Mouse (Mus musculus) neural tube, embryonic 11.5 days (tissue): ENCODE results near the gene Crybg2. TPM values are rescaled to one million over a fixed set of nuclear protein-coding genes. Genes with fewer than 3 reads are reported as not detected.

Source experiments
- ATAC-seq: fragments of 200-750 bp; cut with Nextera tagmentation; 2 replicates; pipeline ENCODE4 v1.8.0; 2017; ENCODE audit warnings: moderate number of reproducible peaks, mild to moderate bottlenecking, moderate TSS enrichment, moderate library complexity; ENCODE audit not compliant: insufficient read depth, low FRiP score, low TSS enrichment
- DNase-seq: peaks from one replicate; pipeline ENCODE4 v3.0.0-alpha.2; 2015; ENCODE audit warnings: low spot score
- H3K27ac ChIP-seq: fragments of 300-500 bp; sonication (generic); 2 replicates; pipeline ENCODE4 v1.5.1; 2014; ENCODE audit warnings: low read depth, mild to moderate bottlenecking, low read length
- H3K27me3 ChIP-seq: fragments of 300-500 bp; sonication (generic); 2 replicates; pipeline ENCODE4 v1.6.1; 2014; ENCODE audit warnings: mild to moderate bottlenecking, low read length, mixed read lengths; ENCODE audit not compliant: control insufficient read depth, insufficient read depth
- H3K36me3 ChIP-seq: fragments of 300-500 bp; sonication (generic); 2 replicates; pipeline ENCODE4 v1.6.1; 2014; ENCODE audit warnings: mild to moderate bottlenecking, low read length, moderate library complexity, mixed read lengths; ENCODE audit not compliant: control insufficient read depth, insufficient read depth
- H3K4me1 ChIP-seq: fragments of 300-500 bp; sonication (generic); 2 replicates; pipeline ENCODE4 v1.6.1; 2014; ENCODE audit warnings: low read length, mixed read lengths; ENCODE audit not compliant: control insufficient read depth, insufficient read depth
- H3K4me2 ChIP-seq: fragments of 300-500 bp; sonication (generic); 2 replicates; pipeline ENCODE4 v1.6.1; 2014; ENCODE audit warnings: low read depth, mild to moderate bottlenecking, moderate library complexity
- H3K4me3 ChIP-seq: fragments of 300-500 bp; sonication (generic); 2 replicates; pipeline ENCODE4 v1.5.1; 2014; ENCODE audit warnings: low read depth, low read length
- H3K9ac ChIP-seq: fragments of 300-500 bp; sonication (generic); 2 replicates; pipeline ENCODE4 v1.6.1; 2014; ENCODE audit warnings: mild to moderate bottlenecking, low read length
- H3K9me3 ChIP-seq: fragments of 300-500 bp; sonication (generic); 2 replicates; pipeline ENCODE4 v1.6.1; 2016; ENCODE audit warnings: low read length; ENCODE audit not compliant: control insufficient read depth
- WGBS: fragments of 180-500 bp; shearing (Covaris S2); extraction: QIAGEN DNeasy Blood & Tissue Kit; methylation state at CpG from one replicate; pipeline ENCODE4 v1.1.7; 2014; 5-methylcytosine and 5-hydroxymethylcytosine counted together
- polyA plus RNA-seq: library from polyadenylated mRNA; unstranded; fragments of >200 nt; fragmentation: Nextera tagmentation; extraction: Ambion mirVana; gene quantifications from 2 replicates; pipeline ENCODE4 v1.2.1, GENCODE M21; 2014

Gene Crybg2
- polyA plus RNA-seq, 1 experiment from 2014 or later, result 0.53 TPM

- Histone ChIP-seq H3K27ac (no peak overlapping the region), H3K4me1 (no peaks in the 10 kb centered on the region; the same call in 1 of the 2 replicates), H3K4me3 (no peak overlapping the region), H3K27me3 (0 out of 2 replicates have a peak, but pooled peaks cover 3% of the 10 kb centered on the region), H3K36me3 (no peaks in the 10 kb centered on the region), H3K4me2 (no peak overlapping the region), H3K9me3 (no peaks in the 10 kb centered on the region), H3K9ac (no peak overlapping the region)
- DNase-seq (no peak), ATAC-seq (no peak)
- WGBS, result 88% methylated on average over 4 of the region's 4 CpGs
Observed at GRCm38 (mm10) chr4:134084999-134085398, 24.4 kb downstream of the Crybg2 start.

- ATAC-seq, result no peak
- H3K27me3 ChIP-seq, result no peaks in the 10 kb centered on the region
Observed at GRCm38 (mm10) chr4:134087412-134087811, 26.8 kb downstream of the Crybg2 start.

GRCm38 (mm10) chr4:134089029-134089428, 28.4 kb downstream of the Crybg2 start:
- DNase-seq (no peak), ATAC-seq (no peak)
- H3K4me1 ChIP-seq, result no peaks in the 10 kb centered on the region
- no peak overlapping the region for H3K9ac ChIP-seq
- H3K27ac ChIP-seq, result no peak overlapping the region
- no peaks in the 10 kb centered on the region for H3K27me3 ChIP-seq
- H3K36me3 ChIP-seq, result no peaks in the 10 kb centered on the region
- no peaks in the 10 kb centered on the region for H3K9me3 ChIP-seq
- H3K4me3 ChIP-seq, result no peak overlapping the region
- H3K4me2 ChIP-seq, result no peak overlapping the region
- WGBS, result 78% methylated on average over 9 of the region's 9 CpGs

More at GRCm38 (mm10) chr4:134087412-134087811, 26.8 kb downstream of the Crybg2 start:
- DNase-seq, result peak; percentile 44
- Histone ChIP-seq H3K4me2 (no peak overlapping the region), H3K27ac (no peak overlapping the region), H3K9ac (no peak overlapping the region), H3K9me3 (no peaks in the 10 kb centered on the region), H3K4me1 (no peaks in the 10 kb centered on the region), H3K4me3 (no peak overlapping the region), H3K36me3 (no peaks in the 10 kb centered on the region)
- WGBS, result 45% methylated on average over 7 of the region's 7 CpGs

- no peak overlapping the region for H3K27ac ChIP-seq
- DNase-seq (no peak), ATAC-seq (no peak)
- H3K9ac ChIP-seq, result no peak overlapping the region
- WGBS, result 84% methylated on average over 16 of the region's 16 CpGs
- H3K4me2 ChIP-seq, result no peak overlapping the region
- H3K9me3 ChIP-seq, result no peaks in the 10 kb centered on the region
- H3K4me3 ChIP-seq, result no peak overlapping the region
- no peaks in the 10 kb centered on the region for H3K4me1 ChIP-seq
- no peaks in the 10 kb centered on the region for H3K27me3 ChIP-seq
- H3K36me3 ChIP-seq, result no peaks in the 10 kb centered on the region
Observed at GRCm38 (mm10) chr4:134090521-134091224, 30.1 kb downstream of the Crybg2 start.

- Histone ChIP-seq H3K4me3 (no peak overlapping the region), H3K9me3 (no peaks in the 10 kb centered on the region), H3K9ac (no peak overlapping the region), H3K36me3 (no peaks in the 10 kb centered on the region), H3K27ac (no peak overlapping the region), H3K4me1 (no peaks in the 10 kb centered on the region), H3K4me2 (no peak overlapping the region), H3K27me3 (no peaks in the 10 kb centered on the region)
- DNase-seq (no peak), ATAC-seq (no peak)
- 88% methylated on average over 6 of the region's 6 CpGs for WGBS
Observed at GRCm38 (mm10) chr4:134091225-134091529, 30.6 kb downstream of the Crybg2 start.

- no peak overlapping the region for H3K4me3 ChIP-seq
- 78% methylated on average over 6 of the region's 6 CpGs for WGBS
- H3K9ac ChIP-seq, result no peak overlapping the region
- H3K27ac ChIP-seq, result no peak overlapping the region
- no peaks in the 10 kb centered on the region for H3K4me1 ChIP-seq
- no peaks in the 10 kb centered on the region for H3K9me3 ChIP-seq
- H3K36me3 ChIP-seq, result no peaks in the 10 kb centered on the region
- no peaks in the 10 kb centered on the region for H3K27me3 ChIP-seq
- H3K4me2 ChIP-seq, result no peak overlapping the region
- peak; percentile 28 for DNase-seq
- no peak for ATAC-seq
Observed at GRCm38 (mm10) chr4:134092382-134093288, 32.0 kb downstream of the Crybg2 start.

- Histone ChIP-seq H3K27me3 (no peaks in the 10 kb centered on the region), H3K4me1 (no peaks in the 10 kb centered on the region), H3K36me3 (no peaks in the 10 kb centered on the region), H3K4me3 (no peak overlapping the region), H3K9ac (no peak overlapping the region), H3K27ac (no peak overlapping the region), H3K4me2 (no peak overlapping the region), H3K9me3 (no peaks in the 10 kb centered on the region)
- no peak for ATAC-seq
- DNase-seq, result no peak
- 81% methylated on average over 7 of the region's 7 CpGs for WGBS
Observed at GRCm38 (mm10) chr4:134094004-134094564, 33.5 kb downstream of the Crybg2 start.

- no peaks in the 10 kb centered on the region for H3K36me3 ChIP-seq
- ATAC-seq (no peak), DNase-seq (no peak)
- H3K4me3 ChIP-seq, result no peak within 1 kb of the TSS
- no peak within 1 kb of the TSS for H3K9ac ChIP-seq
- H3K4me1 ChIP-seq, result no peaks in the 10 kb centered on the region
- H3K27me3 ChIP-seq, result no peaks in the 10 kb centered on the region
- no peak within 1 kb of the TSS for H3K27ac ChIP-seq
- H3K4me2 ChIP-seq, result no peak within 1 kb of the TSS
- WGBS, result 55% methylated on average over 3 of the region's 3 CpGs
- no peaks in the 10 kb centered on the region for H3K9me3 ChIP-seq
Observed at GRCm38 (mm10) chr4:134094923-134095547, 34.4 kb downstream of the Crybg2 start, which contains the start of gene Cd52. Cd52 (minus strand) TSS chr4:134095082.
